Mouse (Mus musculus): ENCODE results near the gene Olfr640.

The Olfr640 gene

GRCm38 (mm10) chr7:104025473-104025872 lies at the start of gene Olfr640:
Gene Olfr640, minus strand, starts transcription at chr7:104025573.
- DNase-seq (ENCODE audit: low spot score in 2 of 2) = no peak

DNA sequence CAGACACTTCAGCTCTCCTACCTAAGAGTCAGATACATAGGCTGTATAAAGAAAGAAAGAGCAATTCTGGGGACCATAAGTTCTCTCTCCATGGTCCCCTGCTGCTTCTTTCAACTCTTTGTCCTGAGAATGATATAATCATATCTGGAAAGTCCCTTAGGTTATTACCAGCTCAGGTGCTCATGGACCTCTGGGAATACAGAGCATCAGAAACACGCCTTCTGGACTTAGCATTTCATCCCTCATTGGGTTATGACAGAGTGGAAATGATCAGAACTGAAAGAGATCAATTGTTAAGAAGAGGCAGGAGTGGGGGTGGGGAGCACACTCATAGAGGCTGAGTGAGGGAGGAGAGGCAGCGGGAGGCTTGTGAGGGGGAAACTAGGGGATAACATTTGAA lies 46.4 kb upstream of the Olfr640 start, which contains the start of gene Olfr644:
Olfr644 (minus strand) TSS at position 101 of the 400 bp plus-strand sequence.
- no peak for DNase-seq (ENCODE audit: low spot score in 2 of 2)

GRCm38 (mm10) chr7:104061345-104061744 lies 36.0 kb upstream of the Olfr640 start, which contains the start of gene 4930516K23Rik:
Gene 4930516K23Rik, minus strand, starts transcription at chr7:104061445.
- DNase-seq (ENCODE audit: low spot score in 2 of 2) = no peak

- DNase-seq (ENCODE audit: low spot score in 2 of 2) = no peak
Observed at GRCm38 (mm10) chr7:104059215-104059614, 33.8 kb upstream of the Olfr640 start.

GRCm38 (mm10) chr7:104052566-104052965 lies 27.2 kb upstream of the Olfr640 start, which contains the start of gene Olfr642:
Gene Olfr642, minus strand, starts transcription at chr7:104052666.
- DNase-seq (ENCODE audit: low spot score in 2 of 2) = no peak

GRCm38 (mm10) chr7:104050745-104051144 lies 25.4 kb upstream of the Olfr640 start:
- no peak for DNase-seq (ENCODE audit: low spot score in 2 of 2)

GRCm38 (mm10) chr7:104035145-104035544 lies 9.8 kb upstream of the Olfr640 start, which contains the start of gene Olfr641:
Gene Olfr641, plus strand, starts transcription at chr7:104035445.
- no peak for DNase-seq (ENCODE audit: low spot score in 2 of 2)

- DNase-seq (ENCODE audit: low spot score in 2 of 2) = no peak
Observed at GRCm38 (mm10) chr7:104026978-104027377, 1.6 kb upstream of the Olfr640 start.

DNA sequence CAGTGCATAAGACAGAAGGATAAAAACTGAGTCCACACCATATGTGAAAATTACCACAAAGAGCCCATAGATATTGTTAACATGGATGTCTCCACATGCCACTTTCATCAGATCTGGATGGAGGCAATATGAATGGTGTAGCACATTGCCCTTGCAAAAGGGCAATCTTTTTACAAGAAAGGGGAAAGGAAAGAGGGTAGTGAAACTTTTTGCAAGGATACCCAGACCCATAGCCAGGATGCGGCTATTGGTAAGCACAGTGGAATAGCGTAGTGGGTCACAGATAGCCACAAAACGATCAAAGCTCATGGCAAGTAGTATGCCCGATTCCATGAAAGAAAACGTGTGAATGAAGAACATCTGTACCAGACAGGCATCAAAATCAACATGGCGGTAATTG lies 3.7 kb downstream of the Olfr640 start:
- no peak for DNase-seq (ENCODE audit: low spot score in 2 of 2)

GRCm38 (mm10) chr7:104018953-104019352 lies 6.4 kb downstream of the Olfr640 start:
- DNase-seq (ENCODE audit: low spot score in 2 of 2) = no peak

GRCm38 (mm10) chr7:104017203-104017602 lies 8.2 kb downstream of the Olfr640 start, which contains the start of gene Olfr639:
Gene Olfr639, minus strand, starts transcription at chr7:104017303.
- no peak for DNase-seq (ENCODE audit: low spot score in 2 of 2)

DNA sequence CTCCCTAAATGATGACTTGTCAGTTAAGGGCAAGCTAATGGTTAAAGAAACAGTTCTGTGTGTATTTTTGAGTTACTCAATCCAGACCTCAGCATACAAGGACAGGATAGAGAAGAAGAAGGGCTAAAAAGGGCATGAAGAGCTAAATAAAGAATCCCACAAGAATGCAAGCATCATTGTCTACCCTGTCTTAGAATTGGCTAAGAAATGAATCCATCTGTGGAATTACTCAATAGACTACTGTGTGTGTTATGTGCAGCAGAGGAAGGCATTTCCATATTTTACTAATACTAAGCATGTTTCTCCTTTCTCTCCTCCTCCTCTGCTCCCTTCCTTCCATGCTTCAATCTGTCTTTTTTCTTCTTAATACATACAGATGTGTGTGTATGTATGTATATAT lies 26.2 kb downstream of the Olfr640 start:
- DNase-seq (ENCODE audit: low spot score in 2 of 2) = no peak

GRCm38 (mm10) chr7:103998446-103998845 lies 26.9 kb downstream of the Olfr640 start, which contains the start of gene Olfr638:
Gene Olfr638, plus strand, starts transcription at chr7:103998746.
- no peak for DNase-seq (ENCODE audit: low spot score in 2 of 2)

DNA sequence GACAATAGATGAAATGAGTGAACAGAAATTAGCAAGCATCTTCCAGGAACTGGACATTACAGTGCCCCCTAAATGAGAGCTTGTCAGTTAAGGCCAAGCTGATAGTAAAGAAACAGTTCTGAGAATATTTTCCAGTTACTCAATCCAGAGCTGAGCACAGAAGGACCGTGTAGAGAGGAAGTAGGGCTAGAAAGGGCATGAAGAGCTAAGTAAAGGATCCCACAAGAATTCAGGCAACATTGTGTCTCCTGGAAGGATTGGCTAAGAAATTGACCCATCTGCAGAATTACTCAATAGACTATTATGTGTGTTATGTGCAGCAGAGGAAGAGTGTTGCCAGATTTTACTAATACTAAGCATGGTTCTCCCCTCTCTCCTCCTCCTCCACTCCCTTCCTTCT lies 53.6 kb downstream of the Olfr640 start:
- no peak for DNase-seq (ENCODE audit: low spot score in 2 of 2)

DNA sequence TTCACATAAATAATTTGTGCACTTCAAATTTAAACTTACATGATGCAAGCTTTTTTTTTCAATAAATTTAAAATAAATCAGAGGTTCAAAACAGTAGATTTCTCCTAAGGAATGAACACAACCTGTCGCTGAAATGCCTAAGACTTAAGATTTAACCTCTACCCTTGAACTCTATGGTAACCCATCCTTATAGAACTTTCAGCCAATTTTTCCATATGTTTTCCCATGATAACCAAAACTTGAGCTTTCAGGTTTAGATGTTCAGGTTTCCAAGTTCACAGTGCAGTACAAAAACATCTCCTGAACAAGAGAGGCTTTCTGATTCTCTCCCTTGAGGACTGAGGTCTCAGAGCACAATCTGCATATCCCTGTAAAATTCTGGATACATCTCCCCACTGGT lies 54.5 kb downstream of the Olfr640 start, which contains the start of gene Olfr635:
Olfr635 (plus strand) TSS at position 301 of the 400 bp plus-strand sequence.
- no peak for DNase-seq (ENCODE audit: low spot score in 2 of 2)

Data from right cerebral cortex, postnatal 10 days (tissue).